Mouse (Mus musculus): ENCODE measurements around the gene Sypl2.
A peak's percentile ranks its signal among the peaks of the same experiment; 100 is the strongest.
"Not testable (repeated sequence)": the region's sequence is repeated elsewhere in the genome, so short reads cannot be mapped to it uniquely, and the experiment has no call there.

Sypl2 gene

GRCm38 (mm10) chr3:108226558-108227350, at the start of gene Sypl2:
Gene Sypl2, minus strand, starts transcription at chr3:108226648.
- DNase-seq (ENCODE audit: low read depth, low spot score), result peak; percentile 44
- Histone ChIP-seq H3K36me3 (ENCODE audit: control insufficient read depth, insufficient read depth, low read length, poor library complexity, severe bottlenecking) (no peaks in the 10 kb centered on the region), H3K27me3 (ENCODE audit: control insufficient read depth, insufficient read depth, low read length, poor library complexity, severe bottlenecking) (no peaks in the 10 kb centered on the region)

GRCm38 (mm10) chr3:108259319-108259718, 32.9 kb upstream of the Sypl2 start:
- no peak for DNase-seq (ENCODE audit: low read depth, low spot score)

GRCm38 (mm10) chr3:108257831-108258500, 31.5 kb upstream of the Sypl2 start:
- Histone ChIP-seq H3K36me3 (ENCODE audit: control insufficient read depth, insufficient read depth, low read length, poor library complexity, severe bottlenecking) (0 out of 2 replicates have a peak, but pooled peaks cover 2% of the 10 kb centered on the region), H3K27me3 (ENCODE audit: control insufficient read depth, insufficient read depth, low read length, poor library complexity, severe bottlenecking) (no peaks in the 10 kb centered on the region)
- peak; percentile 7 for DNase-seq (ENCODE audit: low read depth, low spot score)

More at GRCm38 (mm10) chr3:108259319-108259718, 32.9 kb upstream of the Sypl2 start:
- H3K27me3 ChIP-seq (ENCODE audit: control insufficient read depth, insufficient read depth, low read length, poor library complexity, severe bottlenecking), result no peaks in the 10 kb centered on the region
- 0 out of 2 replicates have a peak, but pooled peaks cover 4% of the 10 kb centered on the region for H3K36me3 ChIP-seq (ENCODE audit: control insufficient read depth, insufficient read depth, low read length, poor library complexity, severe bottlenecking)

DNA sequence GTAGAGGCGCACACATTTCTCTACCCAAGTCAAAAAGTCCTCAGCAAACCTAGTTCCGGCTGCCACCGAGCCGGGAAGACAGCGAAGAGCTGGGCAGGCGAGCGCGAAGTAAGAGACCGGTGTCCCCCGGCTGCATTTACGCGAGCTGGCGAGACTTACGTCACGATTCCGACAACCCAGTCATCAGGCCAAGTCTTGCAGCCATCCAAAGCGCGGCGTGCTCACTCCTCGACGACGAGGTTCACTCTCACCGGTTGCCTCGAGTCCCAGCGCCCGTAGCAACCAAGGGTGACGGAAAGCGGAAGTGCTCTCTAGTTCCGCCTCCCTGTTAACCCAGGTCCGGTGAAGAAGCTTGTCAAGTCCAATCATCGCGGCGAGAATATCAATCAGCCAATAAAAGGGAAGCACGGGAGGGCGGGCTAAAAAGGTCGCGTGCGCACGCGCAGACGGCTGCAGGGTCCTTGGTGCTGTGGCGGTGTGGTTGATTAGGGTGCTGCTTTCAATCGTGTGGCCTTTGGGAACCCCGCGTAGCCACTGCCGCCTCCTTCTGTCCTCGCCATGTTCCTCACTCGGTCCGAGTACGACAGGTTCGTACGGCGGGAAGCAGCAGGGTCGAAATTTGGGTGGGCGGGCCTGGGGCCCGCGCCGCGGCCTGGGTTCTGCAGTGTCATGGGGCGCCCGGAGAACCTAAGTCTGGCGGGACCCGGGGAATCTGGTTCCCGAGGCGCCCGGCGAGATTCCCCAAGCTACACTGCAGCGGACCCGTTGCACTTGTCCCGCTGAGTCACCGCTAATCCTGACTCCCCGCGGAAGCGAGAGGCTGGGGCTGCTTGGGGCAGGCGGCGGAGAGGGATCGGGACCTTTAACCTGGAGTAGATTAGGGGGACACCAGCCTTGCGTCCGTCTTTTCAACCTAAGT, 30.5 kb upstream of the Sypl2 start, which contains the start of gene Psma5:
Gene Psma5, plus strand, starts transcription at position 208 of the 919 bp plus-strand sequence.
- Histone ChIP-seq H3K27me3 (ENCODE audit: control insufficient read depth, insufficient read depth, low read length, poor library complexity, severe bottlenecking) (no peaks in the 10 kb centered on the region), H3K36me3 (ENCODE audit: control insufficient read depth, insufficient read depth, low read length, poor library complexity, severe bottlenecking) (no peaks in the 10 kb centered on the region)
- DNase-seq (ENCODE audit: low read depth, low spot score), result peak; percentile 99

GRCm38 (mm10) chr3:108246857-108247256, 20.4 kb upstream of the Sypl2 start:
- Histone ChIP-seq H3K36me3 (ENCODE audit: control insufficient read depth, insufficient read depth, low read length, poor library complexity, severe bottlenecking) (no peaks in the 10 kb centered on the region), H3K27me3 (ENCODE audit: control insufficient read depth, insufficient read depth, low read length, poor library complexity, severe bottlenecking) (no peaks in the 10 kb centered on the region)
- DNase-seq (ENCODE audit: low read depth, low spot score), result no peak

- no peak for DNase-seq (ENCODE audit: low read depth, low spot score)
- no peaks in the 10 kb centered on the region for H3K36me3 ChIP-seq (ENCODE audit: control insufficient read depth, insufficient read depth, low read length, poor library complexity, severe bottlenecking)
- no peaks in the 10 kb centered on the region for H3K27me3 ChIP-seq (ENCODE audit: control insufficient read depth, insufficient read depth, low read length, poor library complexity, severe bottlenecking)
Measured at GRCm38 (mm10) chr3:108241243-108241839, 14.9 kb upstream of the Sypl2 start.

- DNase-seq (ENCODE audit: low read depth, low spot score); H3K36me3 ChIP-seq (ENCODE audit: control insufficient read depth, insufficient read depth, low read length, poor library complexity, severe bottlenecking); H3K27me3 ChIP-seq (ENCODE audit: control insufficient read depth, insufficient read depth, low read length, poor library complexity, severe bottlenecking): not testable (repeated sequence)
Measured at GRCm38 (mm10) chr3:108237474-108238102, 11.1 kb upstream of the Sypl2 start.

GRCm38 (mm10) chr3:108231646-108232045, 5.2 kb upstream of the Sypl2 start:
- H3K36me3 ChIP-seq (ENCODE audit: control insufficient read depth, insufficient read depth, low read length, poor library complexity, severe bottlenecking), result no peaks in the 10 kb centered on the region
- H3K27me3 ChIP-seq (ENCODE audit: control insufficient read depth, insufficient read depth, low read length, poor library complexity, severe bottlenecking), result no peaks in the 10 kb centered on the region
- DNase-seq (ENCODE audit: low read depth, low spot score), result no peak

DNA sequence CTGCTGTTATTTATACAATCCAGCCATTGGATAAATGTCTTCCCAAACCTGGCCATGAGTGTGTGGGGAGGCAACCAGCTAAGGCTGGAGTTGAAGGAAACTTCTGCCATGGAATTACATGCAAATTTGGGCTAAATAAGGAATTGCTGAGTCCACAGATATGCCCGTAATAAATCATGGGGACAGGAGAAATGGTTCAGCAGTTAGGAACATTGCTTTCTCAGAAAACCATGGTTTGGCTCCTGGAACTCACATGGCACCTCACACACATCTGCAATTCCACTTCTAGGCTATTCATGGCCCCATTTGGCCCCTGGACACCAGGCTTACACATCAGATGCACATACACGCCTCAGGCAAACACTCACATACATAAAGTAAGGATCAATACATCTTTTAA, 1.1 kb upstream of the Sypl2 start:
- Histone ChIP-seq H3K27me3 (ENCODE audit: control insufficient read depth, insufficient read depth, low read length, poor library complexity, severe bottlenecking) (no peaks in the 10 kb centered on the region), H3K36me3 (ENCODE audit: control insufficient read depth, insufficient read depth, low read length, poor library complexity, severe bottlenecking) (no peaks in the 10 kb centered on the region)
- no peak for DNase-seq (ENCODE audit: low read depth, low spot score)

DNA sequence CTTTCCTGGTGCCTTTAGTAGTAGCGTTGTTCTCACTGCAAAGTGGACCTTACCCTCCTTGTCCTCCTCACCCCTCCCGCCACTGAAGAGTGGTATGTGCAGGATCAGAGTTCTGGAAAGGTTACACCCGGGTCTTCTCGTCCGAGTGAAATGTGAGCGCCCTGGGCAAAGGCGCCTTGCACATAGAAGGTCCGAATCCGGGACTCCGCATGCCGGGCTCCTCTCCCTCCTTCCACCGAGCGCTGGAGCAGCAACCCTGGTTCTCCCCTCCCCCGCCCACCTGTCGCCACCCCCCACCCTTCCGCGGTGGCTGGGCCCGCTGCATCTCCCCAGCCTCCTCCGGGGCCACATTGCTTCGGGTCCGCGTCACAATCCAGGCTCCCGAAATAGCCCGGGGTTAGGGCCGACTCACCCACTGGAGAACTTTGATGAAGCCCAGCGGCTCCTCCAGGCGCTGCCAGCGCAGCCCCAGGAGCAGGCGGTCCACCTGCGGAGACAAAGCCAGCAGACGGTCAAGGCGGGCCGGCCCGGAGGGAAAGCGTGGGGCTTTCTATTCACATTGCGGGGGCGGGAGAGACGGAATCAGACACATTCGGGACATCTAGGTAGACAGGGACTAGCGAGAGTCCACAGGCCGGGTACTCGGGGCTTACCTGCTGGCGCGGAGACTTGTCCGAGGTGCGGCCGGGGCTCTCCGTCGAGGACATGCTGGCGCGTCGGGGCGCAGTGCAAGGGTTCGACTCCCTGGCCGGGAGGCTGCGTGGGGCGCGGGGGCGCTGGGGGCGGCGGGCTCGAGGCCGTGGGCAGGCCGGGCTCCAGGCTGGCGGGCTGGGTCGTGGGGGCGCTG, 514 bp downstream of the Sypl2 start:
- no peaks in the 10 kb centered on the region for H3K27me3 ChIP-seq (ENCODE audit: control insufficient read depth, insufficient read depth, low read length, poor library complexity, severe bottlenecking)
- no peaks in the 10 kb centered on the region for H3K36me3 ChIP-seq (ENCODE audit: control insufficient read depth, insufficient read depth, low read length, poor library complexity, severe bottlenecking)
- DNase-seq (ENCODE audit: low read depth, low spot score), result no peak

DNA sequence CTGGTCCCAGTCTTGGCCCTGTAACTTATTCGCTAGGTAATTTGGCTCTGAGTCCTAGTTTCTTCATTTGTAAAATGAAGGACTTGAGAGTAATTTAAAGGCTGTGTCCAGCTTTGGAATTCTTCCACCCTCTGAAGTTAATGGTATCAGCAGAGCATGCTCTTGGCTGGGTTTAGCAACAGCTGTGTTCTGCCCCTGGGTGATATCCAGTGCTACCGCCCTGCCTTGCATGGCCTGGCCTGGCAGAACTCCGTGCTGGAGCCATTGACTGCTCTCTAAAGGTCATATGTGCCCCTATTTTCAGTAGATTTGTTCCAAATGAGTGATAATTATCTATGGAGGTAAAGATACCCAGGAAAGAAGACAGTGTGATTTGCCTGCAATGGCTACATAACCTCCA, 5.8 kb downstream of the Sypl2 start:
- no peak for DNase-seq (ENCODE audit: low read depth, low spot score)
- H3K27me3 ChIP-seq (ENCODE audit: control insufficient read depth, insufficient read depth, low read length, poor library complexity, severe bottlenecking), result no peaks in the 10 kb centered on the region
- H3K36me3 ChIP-seq (ENCODE audit: control insufficient read depth, insufficient read depth, low read length, poor library complexity, severe bottlenecking), result no peaks in the 10 kb centered on the region

- no peaks in the 10 kb centered on the region for H3K27me3 ChIP-seq (ENCODE audit: control insufficient read depth, insufficient read depth, low read length, poor library complexity, severe bottlenecking)
- H3K36me3 ChIP-seq (ENCODE audit: control insufficient read depth, insufficient read depth, low read length, poor library complexity, severe bottlenecking), result no peaks in the 10 kb centered on the region
- DNase-seq (ENCODE audit: low read depth, low spot score), result no peak
Measured at GRCm38 (mm10) chr3:108214734-108215133, 11.7 kb downstream of the Sypl2 start.

DNA sequence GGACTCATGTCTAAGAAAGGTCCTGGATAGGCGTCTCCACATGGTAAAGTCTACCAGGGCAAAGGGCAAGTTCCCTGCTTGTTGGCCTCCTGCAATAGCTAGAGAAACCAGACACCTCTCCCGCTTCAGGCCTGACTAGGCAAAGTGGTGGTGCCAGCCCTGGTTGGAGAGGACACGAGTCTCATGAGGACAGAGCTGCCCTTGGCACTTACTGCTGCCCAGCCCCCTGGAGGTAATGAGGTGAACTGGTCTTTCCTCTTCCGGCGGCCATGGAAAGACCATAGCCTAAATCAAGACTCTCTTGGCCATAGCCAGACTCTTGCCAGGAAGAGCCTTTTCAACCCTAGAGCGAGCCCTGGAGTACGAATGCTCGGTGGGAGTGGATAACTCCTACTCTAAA, 14.0 kb downstream of the Sypl2 start:
- no peaks in the 10 kb centered on the region; the same call in 1 of the 2 replicates for H3K36me3 ChIP-seq (ENCODE audit: control insufficient read depth, insufficient read depth, low read length, poor library complexity, severe bottlenecking)
- no peak for DNase-seq (ENCODE audit: low read depth, low spot score)
- no peaks in the 10 kb centered on the region for H3K27me3 ChIP-seq (ENCODE audit: control insufficient read depth, insufficient read depth, low read length, poor library complexity, severe bottlenecking)

Measured in splenic B cell, adult 2 months (primary cell).